Mouse (Mus musculus) embryonic facial prominence, embryonic 15.5 days (tissue): ENCODE measurements around the gene Oas2. TPM values are rescaled to one million over a fixed set of nuclear protein-coding genes. Genes with fewer than 3 reads are reported as not detected.

Experiments used
- ATAC-seq: fragments of 200-750 bp; cut with Nextera tagmentation; 2 replicates; pipeline ENCODE4 v1.8.0; 2017; ENCODE audit warnings: low read depth, moderate TSS enrichment; ENCODE audit not compliant: insufficient number of reproducible peaks, low FRiP score, low TSS enrichment
- H3K27ac ChIP-seq: fragments of 300-500 bp; sonication (generic); replicated peaks from 2 replicates; pipeline ENCODE4 v1.5.1; 2015; ENCODE audit warnings: mild to moderate bottlenecking, inconsistent platforms
- H3K27me3 ChIP-seq: fragments of 300-500 bp; sonication (generic); 2 replicates; pipeline ENCODE4 v1.6.1; 2015; ENCODE audit warnings: inconsistent platforms
- H3K36me3 ChIP-seq: fragments of 300-500 bp; sonication (generic); 2 replicates; pipeline ENCODE4 v1.6.1; 2015; ENCODE audit warnings: mild to moderate bottlenecking, inconsistent platforms
- H3K4me1 ChIP-seq: fragments of 300-500 bp; sonication (generic); 2 replicates; pipeline ENCODE4 v1.6.1; 2015; ENCODE audit warnings: inconsistent platforms
- H3K4me2 ChIP-seq: fragments of 300-500 bp; sonication (generic); replicated peaks from 2 replicates; pipeline ENCODE4 v1.6.1; 2015; ENCODE audit warnings: mild to moderate bottlenecking, inconsistent platforms
- H3K4me3 ChIP-seq: fragments of 300-500 bp; sonication (generic); replicated peaks from 2 replicates; pipeline ENCODE4 v1.5.1; 2015; ENCODE audit warnings: mild to moderate bottlenecking, inconsistent platforms
- H3K9ac ChIP-seq: fragments of 300-500 bp; sonication (generic); 2 replicates; pipeline ENCODE4 v1.6.1; 2015; ENCODE audit warnings: inconsistent platforms
- H3K9me3 ChIP-seq: fragments of 300-500 bp; sonication (generic); replicated peaks from 2 replicates; pipeline ENCODE4 v1.6.1; 2016; ENCODE audit warnings: inconsistent platforms
- WGBS: fragments of 180-500 bp; shearing (Covaris S2); methylation state at CpG from one replicate; pipeline ENCODE4 v1.1.7; 2015; 5-methylcytosine and 5-hydroxymethylcytosine counted together
- polyA plus RNA-seq: library from polyadenylated mRNA; unstranded; fragments of >200 nt; fragmentation: Nextera tagmentation; extraction: Ambion mirVana; gene quantifications from 2 replicates; pipeline ENCODE4 v1.2.1, GENCODE M21; 2015

Oas2 gene
- polyA plus RNA-seq, 1 experiment from 2014 or later, result 1.3 TPM

DNA sequence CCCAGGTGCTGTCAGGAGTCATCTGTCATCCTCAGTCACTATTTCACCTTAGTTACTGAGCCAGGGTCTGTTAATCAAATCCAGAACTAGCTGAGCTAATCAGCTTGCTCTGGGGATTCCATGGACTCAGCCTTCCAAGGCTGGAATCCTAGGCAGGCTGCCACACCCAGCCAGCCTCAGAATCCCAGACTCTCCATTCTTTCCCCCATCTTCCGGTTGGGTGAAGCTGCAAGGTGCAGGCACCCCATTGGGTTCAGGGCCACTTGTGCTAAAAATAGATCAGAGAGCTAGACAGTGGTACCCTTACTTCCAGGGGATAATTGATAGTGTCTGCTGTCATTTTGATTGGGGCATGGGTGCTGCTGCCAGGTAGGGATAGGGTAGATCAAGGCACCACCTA, 16.9 kb downstream of the Oas2 start:
- WGBS, result 40% methylated on average over 1 of the region's 1 CpGs
- no peaks in the 10 kb centered on the region for H3K27me3 ChIP-seq
- no peaks in the 10 kb centered on the region for H3K36me3 ChIP-seq
- H3K4me3 ChIP-seq, result no peak overlapping the region
- no peak overlapping the region for H3K27ac ChIP-seq
- no peaks in the 10 kb centered on the region for H3K4me1 ChIP-seq
- no peak overlapping the region for H3K4me2 ChIP-seq
- H3K9ac ChIP-seq, result no peak overlapping the region
- no peaks in the 10 kb centered on the region for H3K9me3 ChIP-seq
- ATAC-seq, result no peak

DNA sequence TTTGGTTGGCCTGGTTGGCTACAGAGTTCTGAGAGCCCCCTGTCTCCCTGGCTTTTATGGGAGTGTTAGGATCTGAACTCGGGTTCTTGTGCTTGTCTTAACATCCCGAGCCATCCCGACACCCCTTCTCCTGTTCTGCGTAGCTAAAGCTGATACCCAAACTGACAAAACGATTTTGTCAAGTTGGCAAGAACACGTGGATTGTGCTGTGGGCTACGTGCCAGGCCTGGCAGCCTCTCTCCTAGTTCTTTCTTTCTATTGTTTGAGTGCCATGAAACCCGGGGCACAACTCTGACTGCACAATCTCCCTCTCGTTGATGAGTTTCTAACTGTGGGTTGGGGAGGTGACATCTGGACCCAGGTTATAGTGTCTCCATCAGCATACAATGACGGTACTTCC, 20.3 kb downstream of the Oas2 start:
- H3K9ac ChIP-seq, result no peak overlapping the region
- no peaks in the 10 kb centered on the region for H3K36me3 ChIP-seq
- no peaks in the 10 kb centered on the region for H3K27me3 ChIP-seq
- no peak overlapping the region for H3K4me2 ChIP-seq
- no peaks in the 10 kb centered on the region for H3K4me1 ChIP-seq
- WGBS, result 54% methylated on average over 10 of the region's 10 CpGs
- H3K9me3 ChIP-seq, result no peaks in the 10 kb centered on the region
- no peak overlapping the region for H3K4me3 ChIP-seq
- no peak overlapping the region for H3K27ac ChIP-seq
- no peak for ATAC-seq

DNA sequence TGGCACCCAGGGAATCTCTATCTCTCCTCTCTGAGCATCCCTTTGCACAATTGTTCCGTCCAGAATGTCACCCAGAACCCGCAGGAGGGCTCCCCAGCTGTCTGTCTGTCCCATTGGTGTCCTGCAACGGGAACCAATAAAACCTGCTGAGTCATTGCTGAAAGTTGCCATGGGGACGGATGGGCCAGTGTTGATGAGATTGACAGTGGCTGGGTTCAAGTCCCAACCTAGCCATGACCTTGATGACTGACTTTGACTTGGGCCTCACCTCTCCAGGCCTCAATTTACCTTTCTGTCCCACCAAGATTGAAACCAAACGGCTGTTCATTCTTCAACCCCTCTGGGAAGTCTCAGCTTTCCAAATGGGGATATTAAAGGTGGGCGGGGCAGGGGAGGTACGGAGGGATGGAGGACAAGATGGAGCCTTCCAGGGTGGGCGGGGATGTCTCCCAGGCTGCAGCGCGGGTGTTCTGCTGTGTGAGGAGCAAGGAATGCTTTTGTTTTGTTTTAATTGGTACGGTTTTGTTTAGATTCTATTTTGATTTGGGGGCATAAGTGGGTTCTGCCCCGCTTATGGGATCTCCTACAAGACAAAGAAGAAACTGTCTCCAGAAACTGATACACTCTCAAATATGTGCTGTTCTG, 23.7 kb downstream of the Oas2 start:
- H3K27me3 ChIP-seq, result no peaks in the 10 kb centered on the region
- H3K36me3 ChIP-seq, result no peaks in the 10 kb centered on the region
- no peak overlapping the region for H3K9ac ChIP-seq
- no peak overlapping the region for H3K27ac ChIP-seq
- H3K9me3 ChIP-seq, result no peaks in the 10 kb centered on the region
- no peak for ATAC-seq
- no peaks in the 10 kb centered on the region for H3K4me1 ChIP-seq
- 53% methylated on average over 12 of the region's 12 CpGs for WGBS
- H3K4me2 ChIP-seq, result no peak overlapping the region
- no peak overlapping the region for H3K4me3 ChIP-seq

DNA sequence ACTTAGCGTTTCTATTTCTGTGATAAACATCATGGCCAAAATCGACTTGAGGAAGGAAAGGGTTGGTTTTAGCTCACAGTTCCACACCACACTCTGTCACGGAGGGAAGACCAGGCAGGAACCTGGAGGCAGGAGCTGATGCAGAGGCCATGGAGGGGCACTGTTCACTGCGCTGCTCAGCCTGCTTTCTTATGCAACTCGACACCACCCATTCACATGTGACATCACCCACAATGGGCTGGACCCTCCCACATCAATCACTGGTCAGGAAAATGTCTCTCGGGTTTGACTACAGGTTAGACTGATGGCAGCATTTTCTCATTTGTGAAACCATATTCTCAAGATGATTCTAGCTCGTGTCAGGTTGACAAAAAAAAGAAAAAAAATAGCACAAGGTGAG, 28.6 kb downstream of the Oas2 start:
- no peak overlapping the region for H3K4me2 ChIP-seq
- H3K9ac ChIP-seq, result no peak overlapping the region
- H3K4me1 ChIP-seq, result 0 out of 2 replicates have a peak, but pooled peaks cover 4% of the 10 kb centered on the region
- no peak for ATAC-seq
- no peak overlapping the region for H3K27ac ChIP-seq
- no peak overlapping the region for H3K4me3 ChIP-seq
- H3K27me3 ChIP-seq, result no peaks in the 10 kb centered on the region
- no peaks in the 10 kb centered on the region for H3K9me3 ChIP-seq
- no peaks in the 10 kb centered on the region for H3K36me3 ChIP-seq
- WGBS, result 64% methylated on average over 7 of the region's 7 CpGs

DNA sequence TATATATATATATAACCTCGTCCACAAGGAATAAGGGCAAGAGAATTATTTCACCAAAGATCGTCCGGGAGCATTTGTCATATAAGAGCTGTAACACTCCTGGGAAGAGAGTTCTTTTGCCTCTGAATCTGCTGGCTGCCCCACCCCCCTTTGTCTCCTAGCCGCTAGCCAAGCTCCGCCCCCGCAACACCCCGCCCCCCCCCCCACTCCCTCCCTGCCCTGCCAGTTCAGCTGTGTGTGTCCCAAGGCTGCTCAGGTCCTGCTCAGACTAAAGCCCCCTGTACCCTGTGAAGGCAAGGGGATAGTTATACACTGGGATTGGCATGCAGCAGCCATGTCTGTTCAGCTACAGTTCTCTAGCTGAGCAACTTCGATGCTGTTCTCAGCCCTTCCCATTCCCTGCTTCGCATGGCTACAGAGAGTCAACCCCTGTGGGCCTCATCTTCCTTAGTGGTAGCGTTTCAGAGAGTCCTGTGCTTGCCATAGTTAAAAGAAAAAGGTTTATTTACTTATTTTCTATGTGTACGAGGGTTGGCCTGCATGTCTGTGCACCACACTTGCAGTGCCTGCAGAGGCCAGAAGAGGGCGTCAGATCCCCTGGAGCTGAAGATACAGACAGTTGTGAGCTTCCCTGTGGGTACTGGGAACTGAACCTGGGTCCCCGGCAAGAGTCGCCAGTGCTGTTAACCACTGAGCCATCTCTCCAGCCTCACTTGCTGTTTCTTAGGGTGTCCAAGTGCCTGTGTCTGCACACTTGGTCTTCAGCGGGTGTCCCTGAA, 30.9 kb downstream of the Oas2 start:
- Histone ChIP-seq H3K27me3 (peaks cover 11% of the 10 kb centered on the region), H3K36me3 (no peaks in the 10 kb centered on the region), H3K4me1 (0 out of 2 replicates have a peak, but pooled peaks cover 4% of the 10 kb centered on the region), H3K4me3 (no peak overlapping the region), H3K9ac (no peak overlapping the region), H3K27ac (no peak overlapping the region), H3K9me3 (no peaks in the 10 kb centered on the region), H3K4me2 (no peak overlapping the region)
- WGBS, result 48% methylated on average over 15 of the region's 15 CpGs
- ATAC-seq, result no peak

DNA sequence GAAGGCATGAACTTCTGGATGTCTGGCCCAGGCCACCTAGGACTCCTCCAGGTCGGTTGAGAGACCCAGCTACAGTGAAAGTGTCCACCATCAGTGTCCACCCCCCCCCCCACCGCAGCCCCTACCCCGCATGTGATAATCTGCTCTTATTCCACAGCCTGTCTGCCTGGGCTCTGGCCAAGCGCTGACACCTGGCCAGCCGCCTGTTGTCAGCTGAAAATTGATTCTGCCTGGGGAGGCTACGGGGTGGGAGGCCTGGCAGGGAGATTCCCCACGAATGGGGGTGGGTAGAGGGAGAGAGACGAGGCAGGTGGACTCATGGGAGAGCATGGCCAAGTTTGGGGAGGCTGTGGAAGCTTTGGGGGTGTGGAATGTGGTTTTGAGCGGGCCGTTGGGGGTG, 32.5 kb downstream of the Oas2 start:
- H3K4me3 ChIP-seq, result no peak overlapping the region
- ATAC-seq, result no peak
- WGBS, result 58% methylated on average over 10 of the region's 10 CpGs

DNA sequence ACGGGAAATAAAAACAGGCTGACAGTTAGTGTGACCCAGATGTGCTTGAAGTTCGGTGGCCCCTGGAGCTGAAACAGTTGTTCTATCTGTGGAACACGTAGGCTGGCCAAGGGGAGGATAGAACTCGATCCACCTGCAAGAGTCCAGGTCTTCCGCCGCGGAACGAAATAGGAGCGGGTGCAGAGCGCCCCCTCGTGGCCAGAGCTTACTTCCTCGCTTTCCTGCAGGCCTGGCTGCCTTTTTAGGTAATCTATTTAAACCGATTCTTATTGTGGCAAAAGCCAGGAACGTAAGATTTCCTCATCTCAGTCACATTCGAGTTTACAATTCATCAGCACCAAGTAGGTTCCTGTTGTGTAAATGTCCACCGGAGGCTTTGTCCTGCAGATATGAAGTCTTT, 35.3 kb downstream of the Oas2 start:
- Histone ChIP-seq H3K9me3 (no peaks in the 10 kb centered on the region), H3K4me3 (no peak overlapping the region), H3K4me2 (no peak overlapping the region), H3K27me3 (peaks cover 54% of the 10 kb centered on the region), H3K4me1 (peaks cover 22% of the 10 kb centered on the region), H3K27ac (no peak overlapping the region), H3K9ac (no peak overlapping the region), H3K36me3 (no peaks in the 10 kb centered on the region)
- no peak for ATAC-seq
- 4% methylated on average over 16 of the region's 16 CpGs for WGBS

More for the DNA sequence above, 32.5 kb downstream of the Oas2 start:
- Histone ChIP-seq H3K4me2 (no peak overlapping the region), H3K27ac (no peak overlapping the region), H3K36me3 (no peaks in the 10 kb centered on the region), H3K9me3 (no peaks in the 10 kb centered on the region), H3K4me1 (0 out of 2 replicates have a peak, but pooled peaks cover 4% of the 10 kb centered on the region), H3K27me3 (peaks cover 26% of the 10 kb centered on the region), H3K9ac (no peak overlapping the region)

DNA sequence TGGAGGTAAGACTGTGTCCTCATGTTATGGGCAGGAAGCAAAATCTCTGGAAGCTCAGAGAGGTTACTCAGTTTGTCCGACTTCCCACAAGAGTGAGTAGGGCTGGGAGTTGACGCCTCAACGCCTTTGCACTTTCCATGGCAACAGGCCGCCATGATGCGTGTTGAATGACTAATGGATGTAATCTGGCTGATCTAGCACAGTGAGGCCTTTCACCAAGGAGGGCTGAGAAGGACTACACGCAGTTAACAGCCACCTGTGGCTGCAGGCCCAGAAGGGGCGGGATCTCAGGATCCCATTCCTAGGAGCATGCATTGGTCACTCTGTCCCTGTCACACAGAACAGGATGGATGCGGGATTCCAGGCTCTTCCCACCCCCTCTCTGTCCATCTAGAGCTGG, 36.9 kb downstream of the Oas2 start:
- Histone ChIP-seq H3K9me3 (no peaks in the 10 kb centered on the region), H3K4me3 (no peak overlapping the region), H3K36me3 (no peaks in the 10 kb centered on the region), H3K27ac (no peak overlapping the region), H3K4me1 (peaks cover 22% of the 10 kb centered on the region), H3K27me3 (peaks cover 64% of the 10 kb centered on the region), H3K9ac (no peak overlapping the region), H3K4me2 (no peak overlapping the region)
- no peak for ATAC-seq
- WGBS, result 73% methylated on average over 8 of the region's 8 CpGs

DNA sequence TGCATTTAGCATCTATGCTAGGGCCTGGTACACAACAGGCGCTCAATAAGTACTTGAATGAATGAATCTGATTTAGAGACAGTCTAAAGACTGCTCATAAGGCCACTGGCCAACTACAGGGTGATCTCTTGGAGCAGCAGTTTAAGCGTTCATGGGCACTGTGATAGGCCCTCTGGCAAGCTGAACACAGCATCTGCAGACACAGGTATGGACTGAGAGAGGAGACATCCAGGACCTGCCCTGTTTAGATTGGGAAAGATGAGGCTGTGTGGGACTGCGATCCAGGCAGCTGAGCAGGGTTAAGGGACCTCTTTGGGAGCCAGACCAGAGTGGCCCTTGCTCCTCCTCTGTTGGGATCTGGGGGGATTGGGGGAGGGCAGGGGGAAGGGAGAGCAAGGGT, 37.8 kb downstream of the Oas2 start, which contains the start of gene Dtx1:
Gene Dtx1, minus strand, starts transcription at position 101 of the 400 bp plus-strand sequence.
- H3K4me3 ChIP-seq, result peak within 1 kb of the TSS; percentile 50
- peaks cover 66% of the 10 kb centered on the region for H3K27me3 ChIP-seq
- H3K27ac ChIP-seq, result no peak within 1 kb of the TSS
- no peaks in the 10 kb centered on the region for H3K36me3 ChIP-seq
- peak within 1 kb of the TSS; percentile 87 for H3K4me2 ChIP-seq
- no peaks in the 10 kb centered on the region for H3K9me3 ChIP-seq
- WGBS, result 42% methylated on average over 3 of the region's 3 CpGs
- peak within 1 kb of the TSS; percentile 28 for H3K9ac ChIP-seq
- no peak for ATAC-seq
- H3K4me1 ChIP-seq, result peaks cover 20% of the 10 kb centered on the region

DNA sequence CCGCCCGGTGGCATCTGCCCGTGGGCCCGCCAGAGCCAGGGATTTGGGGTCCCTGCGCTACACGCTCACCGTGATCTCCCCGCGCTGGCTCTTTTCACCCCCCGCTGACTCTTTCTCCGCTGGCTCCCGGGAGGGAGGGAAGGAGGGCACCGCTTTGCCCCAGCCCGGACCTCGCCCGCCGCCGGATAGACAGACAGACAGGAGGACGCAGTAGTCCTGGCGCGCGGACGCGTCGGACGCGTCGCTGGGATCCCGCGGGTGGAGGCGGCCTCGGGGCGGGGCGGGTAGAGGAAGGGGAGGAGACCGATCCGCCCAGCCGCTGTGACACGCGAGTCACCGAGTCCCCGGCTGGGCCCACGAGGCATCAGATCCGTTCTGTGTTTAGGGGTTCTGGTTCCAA, 38.2 kb downstream of the Oas2 start:
- Histone ChIP-seq H3K9ac (peak overlapping the region; percentile 28), H3K4me1 (peaks cover 24% of the 10 kb centered on the region), H3K27ac (no peak overlapping the region), H3K27me3 (peaks cover 66% of the 10 kb centered on the region), H3K4me3 (peak overlapping the region; percentile 50), H3K9me3 (no peaks in the 10 kb centered on the region), H3K36me3 (no peaks in the 10 kb centered on the region), H3K4me2 (peak overlapping the region; percentile 87)
- WGBS, result 3% methylated on average over 43 of the region's 43 CpGs
- peak; percentile 22; the same call in 1 of the 2 replicates for ATAC-seq

DNA sequence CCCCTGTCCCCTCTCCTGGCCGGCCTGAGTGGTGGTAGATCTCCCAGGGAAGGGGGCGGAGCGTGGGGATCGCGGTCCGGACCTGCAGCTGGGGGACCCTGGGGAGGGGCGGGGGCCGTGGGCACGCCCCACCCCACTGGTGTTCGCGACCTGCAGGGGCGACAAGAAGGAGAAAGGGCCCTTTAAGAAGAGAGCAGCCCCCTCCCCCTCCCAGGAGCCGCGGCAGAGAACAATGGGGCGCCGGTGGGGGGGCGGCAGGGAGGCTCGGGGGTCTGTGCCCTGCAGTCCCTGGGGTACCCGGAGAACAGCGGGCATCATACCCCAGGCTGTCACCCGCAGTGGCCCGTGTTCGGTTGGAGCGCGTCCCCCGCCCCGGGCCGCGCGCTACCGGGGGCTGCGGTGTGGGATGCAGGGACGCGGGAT, 38.8 kb downstream of the Oas2 start:
- H3K4me1 ChIP-seq, result peaks cover 24% of the 10 kb centered on the region
- peaks cover 66% of the 10 kb centered on the region for H3K27me3 ChIP-seq
- H3K36me3 ChIP-seq, result no peaks in the 10 kb centered on the region
- H3K9ac ChIP-seq, result peak overlapping the region; percentile 28
- under 1% methylated on average over 31 of the region's 34 CpGs for WGBS
- ATAC-seq, result no peak
- peak overlapping the region; percentile 50 for H3K4me3 ChIP-seq
- H3K27ac ChIP-seq, result no peak overlapping the region
- no peaks in the 10 kb centered on the region for H3K9me3 ChIP-seq
- H3K4me2 ChIP-seq, result peak overlapping the region; percentile 87
